Mouse (Mus musculus): ENCODE measurements around the gene Zfp335.

- no peak for TF ChIP-seq POLR2A (IDR thresholded peaks at IDR 0.05; ENCODE audit: insufficient read depth, low read depth, low read length)
- TF ChIP-seq CTCF (IDR thresholded peaks at IDR 0.05), result peak; percentile 39
Measured at GRCm38 (mm10) chr2:164951745-164952144, 40.2 kb upstream of the Zfp335 start.
